Mouse (Mus musculus) cortical plate, adult 2 months (tissue): ENCODE data around the gene Rora.

Experiments used
- CTCF ChIP-seq: fragments of 200-500 bp; IDR thresholded peaks from 2 replicates; pipeline ENCODE4 v1.5.1; 2011; ENCODE audit warnings: mild to moderate bottlenecking, control low read depth, low read length; ENCODE audit not compliant: insufficient read depth; ENCODE audit errors: extremely low read depth
- POLR2A ChIP-seq: fragments of 200-500 bp; IDR thresholded peaks from 2 replicates; pipeline ENCODE4 v1.6.1; 2011; ENCODE audit warnings: mild to moderate bottlenecking, low read length, control low read depth; ENCODE audit not compliant: insufficient read depth; ENCODE audit errors: extremely low read depth

- no peak for TF ChIP-seq POLR2A
- no peak for TF ChIP-seq CTCF
Observed at GRCm38 (mm10) chr9:69050856-69051255, 397.3 kb downstream of the Rora start.
